Mouse (Mus musculus) liver, embryonic 16.5 days (tissue): ENCODE data around the gene Usp32. TPM values are rescaled to one million over a fixed set of nuclear protein-coding genes. Genes with fewer than 3 reads are reported as not detected.

Experiments used
- ATAC-seq: fragments of 200-750 bp; cut with Nextera tagmentation; 2 replicates; pipeline ENCODE4 v1.8.0; 2017; ENCODE audit warnings: low read depth, mild to moderate bottlenecking, moderate number of reproducible peaks, moderate library complexity
- H3K27ac ChIP-seq: fragments of 300-500 bp; sonication (generic); 2 replicates; pipeline ENCODE4 v1.5.1; 2014; ENCODE audit warnings: mild to moderate bottlenecking, low read length
- H3K27me3 ChIP-seq: fragments of 300-500 bp; sonication (generic); 2 replicates; pipeline ENCODE4 v1.6.1; 2014; ENCODE audit warnings: low read depth, low read length, mixed read lengths; ENCODE audit not compliant: control insufficient read depth, insufficient read depth
- H3K36me3 ChIP-seq: fragments of 300-500 bp; sonication (generic); 2 replicates; pipeline ENCODE4 v1.6.1; 2014; ENCODE audit warnings: mild to moderate bottlenecking; ENCODE audit not compliant: control insufficient read depth, insufficient read depth
- H3K4me1 ChIP-seq: fragments of 300-500 bp; sonication (generic); 2 replicates; pipeline ENCODE4 v1.6.1; 2014; ENCODE audit warnings: low read depth, low read length, mixed read lengths; ENCODE audit not compliant: control insufficient read depth
- H3K4me2 ChIP-seq: fragments of 300-500 bp; sonication (generic); 2 replicates; pipeline ENCODE4 v1.6.1; 2014; ENCODE audit warnings: low read depth, low read length, mixed read lengths
- H3K4me3 ChIP-seq: fragments of 300-500 bp; sonication (generic); 2 replicates; pipeline ENCODE4 v1.5.1; 2014; ENCODE audit warnings: low read depth, mild to moderate bottlenecking, low read length
- H3K9ac ChIP-seq: fragments of 300-500 bp; sonication (generic); 2 replicates; pipeline ENCODE4 v1.6.1; 2014; ENCODE audit warnings: low read depth, low read length
- H3K9me3 ChIP-seq: fragments of 300-500 bp; sonication (generic); replicated peaks from 2 replicates; pipeline ENCODE4 v1.6.1; 2016; ENCODE audit warnings: low read length; ENCODE audit not compliant: control insufficient read depth
- WGBS: fragments of 180-500 bp; shearing (Covaris S2); extraction: QIAGEN DNeasy Blood & Tissue Kit; methylation state at CpG from one replicate; pipeline ENCODE4 v1.1.7; 2014; ENCODE audit not compliant: insufficient replicate concordance; 5-methylcytosine and 5-hydroxymethylcytosine counted together
- polyA plus RNA-seq: library from polyadenylated mRNA; unstranded; fragments of >200 nt; fragmentation: Nextera tagmentation; extraction: Ambion mirVana; gene quantifications from 2 replicates; pipeline ENCODE4 v1.2.1, GENCODE M21; 2015

Gene Usp32
- polyA plus RNA-seq, 1 experiment from 2014 or later = 11.4 TPM

GRCm38 (mm10) chr11:84959181-84959580, 180.8 kb downstream of the Usp32 start:
- H3K4me3 ChIP-seq = no peak overlapping the region
- no peak overlapping the region for H3K27ac ChIP-seq
- 32% methylated on average over 5 of the region's 5 CpGs for WGBS
- H3K27me3 ChIP-seq = peaks cover 45% of the 10 kb centered on the region
- no peak for ATAC-seq
- H3K4me2 ChIP-seq = no peak overlapping the region
- H3K9ac ChIP-seq = no peak overlapping the region
- no peaks in the 10 kb centered on the region for H3K36me3 ChIP-seq
- H3K9me3 ChIP-seq = no peaks in the 10 kb centered on the region
- H3K4me1 ChIP-seq = no peaks in the 10 kb centered on the region; the same call in 1 of the 2 replicates

GRCm38 (mm10) chr11:84958271-84958630, 181.7 kb downstream of the Usp32 start:
- H3K4me1 ChIP-seq = no peaks in the 10 kb centered on the region; the same call in 1 of the 2 replicates
- H3K4me3 ChIP-seq = no peak overlapping the region
- H3K9me3 ChIP-seq = no peaks in the 10 kb centered on the region
- no peak overlapping the region for H3K27ac ChIP-seq
- no peaks in the 10 kb centered on the region for H3K36me3 ChIP-seq
- H3K27me3 ChIP-seq = peaks cover 45% of the 10 kb centered on the region
- ATAC-seq = no peak
- no peak overlapping the region for H3K4me2 ChIP-seq
- WGBS = 3% methylated on average over 11 of the region's 11 CpGs
- H3K9ac ChIP-seq = no peak overlapping the region

- H3K36me3 ChIP-seq = no peaks in the 10 kb centered on the region
- H3K27ac ChIP-seq = no peak within 1 kb of the TSS
- no peak within 1 kb of the TSS; the same call in 1 of the 2 replicates for H3K4me2 ChIP-seq
- H3K9me3 ChIP-seq = no peaks in the 10 kb centered on the region
- H3K9ac ChIP-seq = no peak within 1 kb of the TSS
- H3K4me1 ChIP-seq = no peaks in the 10 kb centered on the region; the same call in 1 of the 2 replicates
- no peak for ATAC-seq
- no peak within 1 kb of the TSS for H3K4me3 ChIP-seq
- peaks cover 45% of the 10 kb centered on the region for H3K27me3 ChIP-seq
- WGBS = 2% methylated on average over 49 of the region's 49 CpGs
These were observed 182.2 kb downstream of the Usp32 start, which contains the start of gene Car4 for GRCm38 (mm10) chr11:84957591-84958270. Car4 (plus strand) TSS chr11:84957786.

- ATAC-seq = no peak
- 5% methylated on average over 15 of the region's 15 CpGs for WGBS
- H3K4me2 ChIP-seq = no peak overlapping the region
These were observed 182.8 kb downstream of the Usp32 start for GRCm38 (mm10) chr11:84957171-84957570.

GRCm38 (mm10) chr11:84956400-84956799, 183.6 kb downstream of the Usp32 start:
- Histone ChIP-seq H3K4me2 (no peak overlapping the region), H3K9me3 (no peaks in the 10 kb centered on the region), H3K9ac (no peak overlapping the region), H3K36me3 (no peaks in the 10 kb centered on the region), H3K4me3 (no peak overlapping the region), H3K27ac (no peak overlapping the region), H3K4me1 (no peaks in the 10 kb centered on the region; the same call in 1 of the 2 replicates), H3K27me3 (peaks cover 45% of the 10 kb centered on the region)
- WGBS = 17% methylated on average over 5 of the region's 5 CpGs
- no peak for ATAC-seq

More at GRCm38 (mm10) chr11:84957171-84957570, 182.8 kb downstream of the Usp32 start:
- H3K4me3 ChIP-seq = no peak overlapping the region
- no peaks in the 10 kb centered on the region for H3K9me3 ChIP-seq
- H3K4me1 ChIP-seq = no peaks in the 10 kb centered on the region; the same call in 1 of the 2 replicates
- H3K27ac ChIP-seq = no peak overlapping the region
- H3K36me3 ChIP-seq = no peaks in the 10 kb centered on the region
- no peak overlapping the region for H3K9ac ChIP-seq
- peaks cover 45% of the 10 kb centered on the region for H3K27me3 ChIP-seq

GRCm38 (mm10) chr11:84952611-84953010, 187.3 kb downstream of the Usp32 start:
- Histone ChIP-seq H3K27me3 (peaks cover 20% of the 10 kb centered on the region), H3K9me3 (no peaks in the 10 kb centered on the region), H3K27ac (no peak overlapping the region), H3K9ac (no peak overlapping the region), H3K36me3 (no peaks in the 10 kb centered on the region), H3K4me2 (no peak overlapping the region), H3K4me1 (no peaks in the 10 kb centered on the region; the same call in 1 of the 2 replicates), H3K4me3 (no peak overlapping the region)
- ATAC-seq = no peak
- 38% methylated on average over 2 of the region's 2 CpGs for WGBS

GRCm38 (mm10) chr11:84948526-84948925, 191.4 kb downstream of the Usp32 start:
- Histone ChIP-seq H3K9ac (no peak overlapping the region), H3K27me3 (peaks cover 15% of the 10 kb centered on the region), H3K9me3 (no peaks in the 10 kb centered on the region), H3K4me2 (no peak overlapping the region), H3K4me3 (no peak overlapping the region), H3K36me3 (no peaks in the 10 kb centered on the region), H3K27ac (no peak overlapping the region), H3K4me1 (no peaks in the 10 kb centered on the region; the same call in none of the 2 replicates)
- 24% methylated on average over 3 of the region's 3 CpGs for WGBS
- no peak for ATAC-seq

GRCm38 (mm10) chr11:84948114-84948513, 191.8 kb downstream of the Usp32 start:
- Histone ChIP-seq H3K9ac (no peak overlapping the region), H3K4me2 (no peak overlapping the region), H3K27ac (no peak overlapping the region), H3K27me3 (peaks cover 15% of the 10 kb centered on the region), H3K9me3 (no peaks in the 10 kb centered on the region), H3K4me1 (no peaks in the 10 kb centered on the region; the same call in none of the 2 replicates), H3K4me3 (no peak overlapping the region), H3K36me3 (no peaks in the 10 kb centered on the region)
- WGBS = 47% methylated on average over 3 of the region's 3 CpGs
- ATAC-seq = no peak

- Histone ChIP-seq H3K4me1 (no peaks in the 10 kb centered on the region; the same call in none of the 2 replicates), H3K27ac (no peak overlapping the region), H3K9ac (no peak overlapping the region), H3K36me3 (no peaks in the 10 kb centered on the region), H3K4me2 (no peak overlapping the region), H3K9me3 (no peaks in the 10 kb centered on the region), H3K27me3 (peaks cover 15% of the 10 kb centered on the region), H3K4me3 (no peak overlapping the region)
- ATAC-seq = no peak
- WGBS = 56% methylated on average over 6 of the region's 6 CpGs
These were observed 192.8 kb downstream of the Usp32 start for GRCm38 (mm10) chr11:84947206-84947605.
